In genomic region chr11:116445596-116446307, GRCm38 (mm10) we compare ENCODE assay signal across 9 mouse cellular contexts. TPM values are rescaled to one million over a fixed set of nuclear protein-coding genes. Genes with fewer than 3 reads are reported as not detected.
DNase-seq lines count a peak whose midpoint lies in the region; ATAC-seq lines count a peak whose summit lies in the region.
"Had no signal": no experiment of that assay in that cellular context is flagged by ENCODE, and none has a peak within 500 bp of the region (broad histone marks: within the 10 kb centered on the region; RNA-seq: fewer than 3 reads in every experiment).

No protein-coding gene starts in this region.

- H3K4me1 ChIP-seq in hindbrain, embryonic 13.5 days (replicated peaks), result peaks cover 24% of the 10 kb centered on the region

- H3K27ac ChIP-seq in hindbrain, embryonic 13.5 days, result no peak overlapping the region

- H3K27me3 ChIP-seq in hindbrain, embryonic 13.5 days, result peaks cover 23% of the 10 kb centered on the region

- no peak overlapping the region for H3K9ac ChIP-seq in hindbrain, embryonic 13.5 days

- DNase-seq in MN1 (ENCODE audit: low spot score), result peak; percentile 90
- DNase-seq in cerebellum, adult 9-11 months, result peak; percentile 85
- DNase-seq in frontal cortex, postnatal 14 days (ENCODE audit: low spot score in 2 of 2), result peak; percentile 79 to 94
- peak; percentile 89 to 94 for DNase-seq in layer of hippocampus, postnatal 14 days (ENCODE audit: low spot score in 2 of 2)
- peak; percentile 95 for DNase-seq in lung, postnatal 10 days
- peak; percentile 82 for DNase-seq in retina, adult 2 months (ENCODE audit: low read depth, low spot score)
- peak; percentile 93 for DNase-seq in thymus, postnatal 25 days

- 35% methylated on average over 16 of the region's 16 CpGs for WGBS in hindbrain, embryonic 13.5 days

- 0 out of 2 replicates have a peak overlapping the region, but pooled peaks have one; percentile 13 for H3K4me2 ChIP-seq in hindbrain, embryonic 13.5 days

- peak; percentile 77 for ATAC-seq in hindbrain, embryonic 13.5 days (ENCODE audit: low FRiP score)

- no peaks in the 10 kb centered on the region for H3K36me3 ChIP-seq in hindbrain, embryonic 13.5 days

- H3K4me3 ChIP-seq in hindbrain, embryonic 13.5 days, result no peak overlapping the region
- H3K4me3 ChIP-seq: myocyte had no signal

- peaks cover 8% of the 10 kb centered on the region for H3K9me3 ChIP-seq in hindbrain, embryonic 13.5 days

RNA-seq across cellular contexts. Expression of gene Ubald2, which starts 11.9 kb away (rescaled TPM):
- 43.6 and 44.5 TPM in 2 replicates for polyA plus RNA-seq in hindbrain, embryonic 13.5 days (2015; fragmentation: Nextera tagmentation; extraction: Ambion mirVana)
- 10 to 100 TPM; 38.7 to 41.4 TPM for total RNA-seq in layer of hippocampus, postnatal 14 days (2021)

RNA-seq across cellular contexts. Expression of gene Qrich2, which starts 20.3 kb away (rescaled TPM):
- 0.19 and 0.42 TPM in 2 replicates for polyA plus RNA-seq in hindbrain, embryonic 13.5 days (2015; fragmentation: Nextera tagmentation; extraction: Ambion mirVana)
- under 1 TPM in 1 of 2 experiments, not detected in 1; 0.07 TPM for total RNA-seq in layer of hippocampus, postnatal 14 days (2021)
- polyA plus RNA-seq: myocyte had no signal

RNA-seq across cellular contexts. Expression of gene Rnf157, which starts 32.9 kb away (rescaled TPM):
- 35.0 and 39.6 TPM in 2 replicates for polyA plus RNA-seq in hindbrain, embryonic 13.5 days (2015; fragmentation: Nextera tagmentation; extraction: Ambion mirVana)
- total RNA-seq in layer of hippocampus, postnatal 14 days (2021), result 100 to 1,000 TPM; 236 to 242 TPM

RNA-seq across cellular contexts. Expression of gene Prpsap1, which starts 48.2 kb away (rescaled TPM):
- polyA plus RNA-seq in hindbrain, embryonic 13.5 days (2015; fragmentation: Nextera tagmentation; extraction: Ambion mirVana), result 171 and 178 TPM in 2 replicates
- 10 to 100 TPM; 86.1 to 90.6 TPM for total RNA-seq in layer of hippocampus, postnatal 14 days (2021)
